Mouse (Mus musculus) MEL (cell line): ENCODE measurements around the gene Ntrk3. TPM values are rescaled to one million over a fixed set of nuclear protein-coding genes. Genes with fewer than 3 reads are reported as not detected.

ENCODE experiments used
- DNase-seq: peaks from one replicate; pipeline ENCODE4 v3.0.0; 2011; ENCODE audit warnings: low read depth, low spot score
- H3K27ac ChIP-seq: 2 replicates; pipeline ENCODE4 v1.5.1; 2012; ENCODE audit warnings: low read depth, mild to moderate bottlenecking, control low read depth, low read length, moderate library complexity; ENCODE audit not compliant: control insufficient read depth
- H3K27me3 ChIP-seq, 2 experiments: fragments of 150-350 bp in 1 of 2; sonication (generic) in 1 of 2; 2 replicates each; pipeline ENCODE4 v1.6.1; 2012; ENCODE audit warnings: low read length in 2 of 2, mild to moderate bottlenecking in 2 of 2, improper control_type of control experiment in 1 of 2, moderate library complexity in 1 of 2; ENCODE audit not compliant: insufficient read depth in 2 of 2, control insufficient read depth in 1 of 2
- H3K36me3 ChIP-seq, 2 experiments: 2 replicates each; pipeline ENCODE4 v1.6.1; 2012 to 2014; ENCODE audit warnings: low read length in 2 of 2, improper control_type of control experiment in 1 of 2, inconsistent platforms in 1 of 2, mild to moderate bottlenecking in 1 of 2; ENCODE audit not compliant: insufficient read depth in 2 of 2, control insufficient read depth in 1 of 2
- H3K4me1 ChIP-seq, 2 experiments: fragments of 150-350 bp in 1 of 2; sonication (generic) in 1 of 2; 2 replicates each; pipeline ENCODE4 v1.6.1; 2012; ENCODE audit warnings: low read length in 2 of 2, improper control_type of control experiment in 1 of 2, mild to moderate bottlenecking in 1 of 2; ENCODE audit not compliant: insufficient read depth in 2 of 2, control insufficient read depth in 1 of 2
- H3K4me3 ChIP-seq, 2 experiments: fragments of 150-350 bp in 1 of 2; sonication (generic) in 1 of 2; 2 replicates each; pipeline ENCODE4 v1.5.1; 2012; ENCODE audit warnings: low read depth in 2 of 2, low read length in 2 of 2, mild to moderate bottlenecking in 2 of 2, moderate library complexity in 2 of 2, control low read depth in 1 of 2, improper control_type of control experiment in 1 of 2; ENCODE audit not compliant: control insufficient read depth in 1 of 2, insufficient read depth in 1 of 2
- H3K79me2 ChIP-seq: 2 replicates; pipeline ENCODE4 v1.6.1; 2012; ENCODE audit warnings: mild to moderate bottlenecking, low read length, moderate library complexity; ENCODE audit not compliant: control insufficient read depth, poor library complexity, insufficient read depth
- H3K9ac ChIP-seq: 2 replicates; pipeline ENCODE4 v1.6.1; 2012; ENCODE audit warnings: low read depth, mild to moderate bottlenecking, control low read depth, low read length, moderate library complexity; ENCODE audit not compliant: control insufficient read depth, poor library complexity, severe bottlenecking
- H3K9me3 ChIP-seq: fragments of 150-350 bp; sonication (generic); replicated peaks from 2 replicates; pipeline ENCODE4 v1.6.1; 2012; ENCODE audit warnings: mild to moderate bottlenecking, low read length, improper control_type of control experiment, moderate library complexity; ENCODE audit not compliant: insufficient read depth
- BHLHE40 ChIP-seq: IDR thresholded peaks from 2 replicates; pipeline ENCODE4 v1.6.1; 2012; ENCODE audit warnings: low read depth, mild to moderate bottlenecking, inconsistent platforms, low read length, improper control_type of control experiment, borderline replicate concordance
- E2F4 ChIP-seq: IDR thresholded peaks from 2 replicates; pipeline ENCODE4 v1.6.1; 2011; ENCODE audit warnings: low read depth, low read length, improper control_type of control experiment, borderline replicate concordance
- ELF1 ChIP-seq: IDR thresholded peaks from 2 replicates; pipeline ENCODE4 v1.6.1; 2014; ENCODE audit warnings: low read depth, mild to moderate bottlenecking, inconsistent platforms, low read length, improper control_type of control experiment, moderate library complexity
- ETS1 ChIP-seq: IDR thresholded peaks from 2 replicates; pipeline ENCODE4 v1.6.1; 2012; ENCODE audit warnings: low read depth, mild to moderate bottlenecking, inconsistent platforms, low read length, improper control_type of control experiment, moderate library complexity
- GABPA ChIP-seq: IDR thresholded peaks from 2 replicates; pipeline ENCODE4 v1.6.1; 2012; ENCODE audit warnings: low read depth, mild to moderate bottlenecking, inconsistent platforms, low read length, improper control_type of control experiment, moderate library complexity
- HCFC1 ChIP-seq: IDR thresholded peaks from 2 replicates; pipeline ENCODE4 v1.6.1; 2012; ENCODE audit warnings: low read depth, mild to moderate bottlenecking, inconsistent platforms, low read length, improper control_type of control experiment, moderate library complexity
- JUND ChIP-seq: IDR thresholded peaks from 2 replicates; pipeline ENCODE4 v1.6.1; 2011; ENCODE audit warnings: low read depth, mild to moderate bottlenecking, improper control_type of control experiment, low read length
- KAT2A ChIP-seq: conservative IDR thresholded peaks from 2 replicates; pipeline ENCODE4 v1.6.1; 2012; ENCODE audit warnings: low read depth, low read length, improper control_type of control experiment, inconsistent platforms
- MAFK ChIP-seq: IDR thresholded peaks from 2 replicates; pipeline ENCODE4 v1.6.1; 2011; ENCODE audit warnings: low read depth, mild to moderate bottlenecking, low read length, improper control_type of control experiment, borderline replicate concordance
- MAX ChIP-seq: IDR thresholded peaks from 2 replicates; pipeline ENCODE4 v1.6.1; 2011; ENCODE audit warnings: low read length, improper control_type of control experiment
- MXI1 ChIP-seq: IDR thresholded peaks from 2 replicates; pipeline ENCODE4 v1.6.1; 2011; ENCODE audit warnings: mild to moderate bottlenecking, low read depth, low read length, improper control_type of control experiment
- MYB ChIP-seq: IDR thresholded peaks from 2 replicates; pipeline ENCODE4 v1.6.1; 2011; ENCODE audit warnings: mild to moderate bottlenecking, low read depth, low read length, improper control_type of control experiment
- MYC ChIP-seq: IDR thresholded peaks from 2 replicates; pipeline ENCODE4 v1.6.1; 2011; ENCODE audit warnings: low read depth, mild to moderate bottlenecking, low read length, improper control_type of control experiment, moderate library complexity
- NRF1 ChIP-seq: IDR thresholded peaks from 2 replicates; pipeline ENCODE4 v1.6.1; 2014; ENCODE audit warnings: low read depth, mild to moderate bottlenecking, inconsistent platforms, low read length, improper control_type of control experiment, moderate library complexity; ENCODE audit not compliant: poor library complexity, insufficient read depth, severe bottlenecking
- POLR2AphosphoS2 ChIP-seq: IDR thresholded peaks from 2 replicates; pipeline ENCODE4 v1.6.1; 2011; ENCODE audit warnings: low read length, improper control_type of control experiment
- TAL1 ChIP-seq: IDR thresholded peaks from 2 replicates; pipeline ENCODE4 v1.6.1; 2012; ENCODE audit warnings: mild to moderate bottlenecking, inconsistent platforms, low read length, moderate library complexity, mixed read lengths
- TBP ChIP-seq: IDR thresholded peaks from 2 replicates; pipeline ENCODE4 v1.8.0; 2011; ENCODE audit warnings: low read depth, low read length, improper control_type of control experiment
- TCF12 ChIP-seq: IDR thresholded peaks from 2 replicates; pipeline ENCODE4 v1.6.1; 2014; ENCODE audit warnings: low read depth, mild to moderate bottlenecking, inconsistent platforms, low read length, improper control_type of control experiment, moderate library complexity
- USF1 ChIP-seq: IDR thresholded peaks from 2 replicates; pipeline ENCODE4 v1.6.1; 2014; ENCODE audit warnings: low read depth, mild to moderate bottlenecking, inconsistent platforms, low read length, improper control_type of control experiment, moderate library complexity
- USF2 ChIP-seq, 2 experiments: IDR thresholded peaks; 2 replicates each; pipeline ENCODE4 v1.6.1; 2011 to 2012; ENCODE audit warnings: improper control_type of control experiment in 2 of 2, low read length in 2 of 2, borderline replicate concordance in 1 of 2, inconsistent platforms in 1 of 2, low read depth in 1 of 2, mild to moderate bottlenecking in 1 of 2; ENCODE audit not compliant: insufficient read depth in 1 of 2
- ZC3H11A ChIP-seq: IDR thresholded peaks from 2 replicates; pipeline ENCODE4 v1.6.1; 2012; ENCODE audit warnings: low read depth, mild to moderate bottlenecking, inconsistent platforms, low read length, improper control_type of control experiment
- ZKSCAN1 ChIP-seq: IDR thresholded peaks from 2 replicates; pipeline ENCODE4 v1.6.1; 2012; ENCODE audit warnings: low read depth, mild to moderate bottlenecking, inconsistent platforms, low read length, improper control_type of control experiment, moderate library complexity
- ZMIZ1 ChIP-seq: IDR thresholded peaks from 2 replicates; pipeline ENCODE4 v1.6.1; 2012; ENCODE audit warnings: low read depth, mild to moderate bottlenecking, inconsistent platforms, low read length, improper control_type of control experiment, moderate library complexity
- polyA plus RNA-seq, 2 experiments: library from polyadenylated mRNA; stranded (reverse) in 1 of 2; unstranded in 1 of 2; fragments of >175 nt in 1 of 2; fragments of >200 nt in 1 of 2; gene quantifications; 2 replicates each; pipeline versions ENCODE4 v1.2.1 to v1.2.4; 2012; ENCODE audit warnings: low replicate concordance in 2 of 2, low read depth in 1 of 2; ENCODE audit not compliant: insufficient read length in 2 of 2, insufficient read depth in 1 of 2, missing spikeins in 1 of 2
- total RNA-seq: library from RNA; depleted of rRNA; stranded (reverse); fragments of 300-350 nt; gene quantifications from 2 replicates; pipeline ENCODE4 v1.2.3, GENCODE M21; 2012

Gene Ntrk3
- total and polyA plus RNA-seq, 3 experiments = 0.04 TPM; not detected in 2

GRCm38 (mm10) chr7:78398377-78398776 lies 339.4 kb downstream of the Ntrk3 start:
- Histone ChIP-seq H3K27me3 (no peaks in the 10 kb centered on the region), H3K79me2 (no peaks in the 10 kb centered on the region), H3K4me3 (no peak overlapping the region), H3K9me3 (no peaks in the 10 kb centered on the region), H3K36me3 (no peaks in the 10 kb centered on the region), H3K4me1 (no peaks in the 10 kb centered on the region), H3K9ac (no peak overlapping the region), H3K27ac (no peak overlapping the region)
- DNase-seq = no peak
- no peak for TF ChIP-seq POLR2AphosphoS2
- no peak for TF ChIP-seq TCF12
- TF ChIP-seq ZMIZ1 = no peak

- DNase-seq = no peak
- Histone ChIP-seq H3K4me3 (no peak overlapping the region), H3K27ac (no peak overlapping the region), H3K36me3 (no peaks in the 10 kb centered on the region), H3K79me2 (no peaks in the 10 kb centered on the region), H3K9ac (no peak overlapping the region), H3K27me3 (no peaks in the 10 kb centered on the region), H3K4me1 (no peaks in the 10 kb centered on the region), H3K9me3 (no peaks in the 10 kb centered on the region)
- TF ChIP-seq USF1 = no peak
- TF ChIP-seq MXI1 = no peak
- no peak for TF ChIP-seq TBP
- TF ChIP-seq KAT2A = no peak
- no peak for TF ChIP-seq ETS1
- no peak for TF ChIP-seq MAX
- no peak for TF ChIP-seq ZKSCAN1
- TF ChIP-seq POLR2AphosphoS2 = no peak
Observed at GRCm38 (mm10) chr7:78397215-78397614, 340.6 kb downstream of the Ntrk3 start.

- no peaks in the 10 kb centered on the region for H3K79me2 ChIP-seq
- no peak overlapping the region for H3K27ac ChIP-seq
- H3K9ac ChIP-seq = no peak overlapping the region
- H3K4me3 ChIP-seq = no peak overlapping the region
- H3K27me3 ChIP-seq = no peaks in the 10 kb centered on the region
- H3K36me3 ChIP-seq = no peaks in the 10 kb centered on the region
- no peak for DNase-seq
- H3K4me1 ChIP-seq = no peaks in the 10 kb centered on the region
- TF ChIP-seq ZKSCAN1 (no peak), MYB (no peak), POLR2AphosphoS2 (no peak), MAFK (no peak), ELF1 (no peak), NRF1 (no peak), MXI1 (no peak), E2F4 (no peak), HCFC1 (no peak), MYC (no peak), BHLHE40 (no peak), ETS1 (no peak), KAT2A (no peak), ZC3H11A (no peak), MAX (no peak), GABPA (no peak), TAL1 (no peak), USF2 (IDR thresholded peaks at IDR 0.05; ENCODE audit: borderline replicate concordance in 1 of 2, insufficient read depth in 1 of 2, low read depth in 1 of 2, low read length in 2 of 2) (no peak), JUND (no peak)
- H3K9me3 ChIP-seq = no peaks in the 10 kb centered on the region
Observed at GRCm38 (mm10) chr7:78390019-78390418, 347.8 kb downstream of the Ntrk3 start.
